Mouse (Mus musculus) ES-E14 (cell line): Measurements from ENCODE around the gene BC034090. TPM values are rescaled to one million over a fixed set of nuclear protein-coding genes. Genes with fewer than 3 reads are reported as not detected.

Experiments used
- DNase-seq: peaks from one replicate; pipeline ENCODE4 v3.0.0-alpha.2; 2013; ENCODE audit warnings: low read depth, low spot score
- H3K27ac ChIP-seq: 2 replicates; pipeline ENCODE4 v1.5.1; 2012; ENCODE audit warnings: low read depth, mild to moderate bottlenecking, low read length, moderate library complexity, mixed read lengths; ENCODE audit not compliant: poor library complexity, insufficient read depth, severe bottlenecking
- H3K36me3 ChIP-seq: 2 replicates; pipeline ENCODE4 v1.6.1; 2012; ENCODE audit warnings: mild to moderate bottlenecking, low read length, moderate library complexity, mixed read lengths; ENCODE audit not compliant: control insufficient read depth, poor library complexity, insufficient read depth, severe bottlenecking
- H3K4me1 ChIP-seq, 2 experiments: fragments of 150-350 bp in 1 of 2; sonication (generic) in 1 of 2; 2 replicates each; pipeline ENCODE4 v1.6.1; 2012; ENCODE audit warnings: low read length in 2 of 2, mild to moderate bottlenecking in 1 of 2, mixed read lengths in 1 of 2; ENCODE audit not compliant: control insufficient read depth in 2 of 2, insufficient read depth in 2 of 2, poor library complexity in 1 of 2
- H3K4me3 ChIP-seq, 2 experiments: fragments of 150-350 bp in 1 of 2; sonication (generic) in 1 of 2; 2 replicates each; pipeline ENCODE4 v1.5.1; 2012; ENCODE audit warnings: low read length in 2 of 2, low read depth in 1 of 2, mild to moderate bottlenecking in 1 of 2, mixed read lengths in 1 of 2; ENCODE audit not compliant: insufficient read depth in 1 of 2, poor library complexity in 1 of 2, severe bottlenecking in 1 of 2
- H3K9ac ChIP-seq: 2 replicates; pipeline ENCODE4 v1.6.1; 2012; ENCODE audit warnings: low read depth, mild to moderate bottlenecking, low read length, mixed read lengths; ENCODE audit not compliant: poor library complexity, insufficient read depth, severe bottlenecking
- H3K9me3 ChIP-seq: fragments of 150-350 bp; sonication (generic); 2 replicates; pipeline ENCODE4 v1.6.1; 2012; ENCODE audit warnings: low read depth, mild to moderate bottlenecking, low read length; ENCODE audit not compliant: control insufficient read depth, insufficient read depth
- CHD2 ChIP-seq: IDR thresholded peaks from 2 replicates; pipeline ENCODE4 v1.6.1; 2014; ENCODE audit warnings: mild to moderate bottlenecking, low read depth, low read length, inconsistent platforms
- HCFC1 ChIP-seq: IDR thresholded peaks from 2 replicates; pipeline ENCODE4 v1.6.1; 2012; ENCODE audit warnings: low read length, inconsistent platforms, borderline replicate concordance; ENCODE audit not compliant: insufficient read depth
- MAFK ChIP-seq: IDR thresholded peaks from 2 replicates; pipeline ENCODE4 v1.6.1; 2014; ENCODE audit warnings: mild to moderate bottlenecking, low read depth, low read length, inconsistent platforms; ENCODE audit not compliant: insufficient read depth
- ZC3H11A ChIP-seq: IDR thresholded peaks from 2 replicates; pipeline ENCODE4 v1.6.1; 2012; ENCODE audit warnings: low read depth, mild to moderate bottlenecking, inconsistent platforms, low read length, borderline replicate concordance
- ZNF384 ChIP-seq: IDR thresholded peaks from 2 replicates; pipeline ENCODE4 v1.6.1; 2012; ENCODE audit warnings: low read depth, low read length, inconsistent platforms
- in situ Hi-C, 2 experiments: fragments of 600-800 bp; cut with MboI; formaldehyde crosslinking; loops; one replicate each; pipeline ENCODE4 v1.15.1; 2025; ENCODE audit warnings: low sequenced_read_pairs in 2 of 2, inconsistent platforms in 1 of 2; ENCODE audit not compliant: unreplicated experiment in 2 of 2
- total RNA-seq: library from RNA; depleted of rRNA; stranded (reverse); fragments of 300-350 nt; gene quantifications from 2 replicates; pipeline ENCODE4 v1.2.3, GENCODE M21; 2012; rRNA removed

The BC034090 gene
- total RNA-seq, 1 experiment, result 7.8 TPM

DNA sequence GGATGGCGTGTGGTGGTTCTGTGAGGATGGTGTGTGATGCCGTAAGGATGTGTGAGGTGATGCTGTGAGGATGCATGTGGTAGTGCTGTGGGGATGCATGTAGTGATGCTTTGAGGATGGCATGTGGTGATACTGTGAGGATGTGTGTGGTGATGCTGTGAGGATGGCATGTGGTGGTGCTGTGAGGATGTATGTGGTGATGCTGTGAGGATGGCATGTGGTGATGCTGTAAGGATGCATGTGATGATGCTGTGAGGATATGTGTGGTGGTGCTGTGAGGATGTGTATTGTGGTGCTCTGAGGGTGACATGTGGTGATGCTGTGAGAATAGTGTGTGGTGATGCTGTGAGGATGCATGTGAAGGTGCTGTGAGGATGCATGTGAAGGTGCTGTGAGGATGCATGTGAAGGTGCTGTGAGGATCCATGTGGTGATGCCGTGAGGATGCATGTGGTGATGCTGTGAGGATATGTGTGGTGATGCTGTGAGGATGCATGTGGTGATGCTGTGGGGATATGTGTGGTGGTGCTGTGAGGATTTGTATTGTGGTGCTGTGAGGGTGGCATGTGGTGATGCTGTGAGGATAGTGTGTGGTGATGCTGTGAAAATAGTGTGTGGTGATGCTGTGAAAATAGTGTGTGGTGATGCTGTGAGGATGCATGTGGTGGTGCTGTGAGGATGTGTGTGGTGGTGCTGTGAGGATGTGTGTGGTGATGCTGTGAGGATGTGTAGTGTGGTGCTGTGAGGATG is 71.2 kb downstream of the BC034090 start:
- H3K27ac ChIP-seq, result no peak overlapping the region
- H3K9ac ChIP-seq, result no peak overlapping the region
- peaks cover 2% of the 10 kb centered on the region; the same call in 1 of the 2 replicates for H3K36me3 ChIP-seq
- no peak overlapping the region for H3K4me3 ChIP-seq
- H3K4me1 ChIP-seq, result no peaks in the 10 kb centered on the region
- in situ Hi-C loops, result no loop called here
- TF ChIP-seq ZC3H11A (no peak), CHD2 (no peak), ZNF384 (no peak)
- DNase-seq, result no peak
- H3K9me3 ChIP-seq, result no peaks in the 10 kb centered on the region

DNA sequence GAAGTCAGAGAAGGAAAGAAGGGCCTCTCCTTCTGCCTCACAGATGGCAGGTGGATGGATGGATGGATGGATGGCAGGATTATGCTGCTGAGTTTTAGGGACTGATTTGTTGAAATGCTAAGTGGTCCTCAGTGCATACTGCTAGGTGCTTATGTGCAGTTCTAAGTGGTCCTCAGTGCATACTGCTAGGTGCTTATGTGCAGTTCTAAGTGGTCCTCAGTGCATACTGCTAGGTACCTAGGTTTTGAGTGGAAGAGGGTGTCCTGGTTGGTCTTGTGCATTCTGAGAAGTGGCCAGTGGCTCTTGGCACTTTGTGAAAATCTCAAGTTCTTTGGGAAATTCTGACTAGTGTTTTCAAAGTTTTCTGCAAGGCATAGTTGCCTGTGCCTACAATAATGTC is 74.3 kb downstream of the BC034090 start:
- DNase-seq, result no peak
- Histone ChIP-seq H3K9me3 (no peaks in the 10 kb centered on the region), H3K9ac (no peak overlapping the region), H3K4me1 (no peaks in the 10 kb centered on the region), H3K4me3 (no peak overlapping the region), H3K27ac (no peak overlapping the region), H3K36me3 (no peaks in the 10 kb centered on the region)
- no peak for TF ChIP-seq ZNF384
- TF ChIP-seq MAFK, result no peak
- TF ChIP-seq ZC3H11A, result no peak
- in situ Hi-C loops, result no loop called here

- H3K36me3 ChIP-seq, result no peaks in the 10 kb centered on the region
- H3K4me1 ChIP-seq, result no peaks in the 10 kb centered on the region
- no peaks in the 10 kb centered on the region for H3K9me3 ChIP-seq
- in situ Hi-C loops, result no loop called here
- no peak overlapping the region for H3K4me3 ChIP-seq
- no peak for DNase-seq
- no peak overlapping the region for H3K9ac ChIP-seq
- TF ChIP-seq ZC3H11A (no peak), ZNF384 (no peak), HCFC1 (no peak), MAFK (no peak), CHD2 (no peak)
- no peak overlapping the region for H3K27ac ChIP-seq
Observed at GRCm38 (mm10) chr1:155167453-155167852, 76.8 kb downstream of the BC034090 start.

Other genes starting within 250 kb of the BC034090 start
- 7.2 and 11.7 TPM in 2 replicates for gene Ier5, start 144.8 kb downstream of the BC034090 start, total RNA-seq
- not detected in 2 replicates for gene Mr1, start 97.6 kb downstream of the BC034090 start, total RNA-seq
- gene Stx6, start 85.7 kb downstream of the BC034090 start, total RNA-seq, result 22.7 and 23.9 TPM in 2 replicates
- gene Xpr1, start 173.0 kb upstream of the BC034090 start, total RNA-seq, result 12.3 and 13.5 TPM in 2 replicates